Mouse (Mus musculus) CD4-positive, CD25-positive, alpha-beta regulatory T cell, adult 2 months (primary cell): Measurements from ENCODE around the gene Usp2.
A peak's percentile ranks its signal among the peaks of the same experiment; 100 is the strongest.

Source experiments
- DNase-seq: peaks from one replicate; pipeline ENCODE4 v3.0.0-alpha.2; 2012; ENCODE audit warnings: low read depth, low spot score

Gene Usp2

DNA sequence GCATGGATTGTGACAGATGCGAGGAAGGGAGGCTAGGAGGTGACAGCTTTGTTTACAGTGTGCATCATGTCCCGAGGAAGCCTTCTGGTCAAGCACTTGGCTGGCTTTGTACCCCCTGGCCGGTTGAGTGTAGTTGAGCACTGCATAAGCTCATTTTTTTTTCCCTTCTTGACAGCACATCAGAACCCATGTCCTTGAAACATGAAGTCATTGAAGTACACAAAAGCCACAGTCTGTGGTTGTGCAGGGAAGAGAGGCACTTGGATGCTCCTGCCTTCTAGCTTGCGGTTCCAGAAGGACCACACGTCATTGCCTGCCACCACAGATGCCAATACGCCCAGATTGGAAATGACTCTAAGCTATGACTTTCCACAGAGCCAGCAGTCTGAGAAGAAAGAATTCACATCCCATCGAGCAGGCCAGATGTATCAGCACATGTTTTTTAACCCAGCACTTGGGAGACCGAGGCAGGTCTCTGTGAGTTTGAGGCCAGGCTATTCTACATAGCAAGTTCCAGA is 53.2 kb downstream of the Usp2 start:
- DNase-seq = no peak

DNA sequence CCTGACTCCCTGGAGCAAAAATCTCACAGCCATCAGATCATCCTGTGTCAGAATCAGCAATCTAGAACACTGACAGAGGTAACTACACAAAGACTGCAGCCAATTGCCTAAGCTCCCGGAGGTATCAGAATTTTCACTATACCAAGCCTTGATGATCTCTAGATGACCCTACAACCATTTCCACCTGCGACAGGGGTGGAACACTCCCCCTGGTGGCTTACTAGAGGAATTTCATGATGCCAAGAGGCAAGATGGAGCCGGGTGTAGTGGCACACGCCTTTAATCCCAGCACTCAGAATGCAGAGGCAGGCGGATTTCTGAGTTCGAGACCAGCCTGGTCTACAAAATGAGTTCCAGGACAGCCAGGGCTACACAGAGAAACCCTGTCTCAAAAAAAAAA is 57.5 kb downstream of the Usp2 start:
- DNase-seq = peak; percentile 57

DNA sequence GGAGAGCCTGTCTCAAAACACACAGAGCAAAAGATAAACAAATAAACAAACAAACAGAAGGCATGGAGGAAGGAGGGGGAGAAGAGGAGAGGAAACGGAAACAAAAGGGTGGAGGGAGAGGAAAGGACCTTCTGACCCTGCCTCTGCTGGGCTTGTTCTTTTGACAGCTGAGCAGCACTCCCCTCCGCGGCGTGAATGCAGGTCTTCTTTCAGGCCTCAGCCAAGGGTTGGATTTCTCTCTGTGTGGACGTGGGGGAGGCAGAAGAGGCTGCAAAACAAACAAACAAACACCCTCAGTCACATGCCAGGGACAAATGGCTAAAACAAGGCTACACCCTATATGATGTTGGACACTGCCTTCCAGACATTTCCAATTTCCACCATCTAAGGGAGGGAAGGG is 58.2 kb downstream of the Usp2 start:
- no peak for DNase-seq

DNA sequence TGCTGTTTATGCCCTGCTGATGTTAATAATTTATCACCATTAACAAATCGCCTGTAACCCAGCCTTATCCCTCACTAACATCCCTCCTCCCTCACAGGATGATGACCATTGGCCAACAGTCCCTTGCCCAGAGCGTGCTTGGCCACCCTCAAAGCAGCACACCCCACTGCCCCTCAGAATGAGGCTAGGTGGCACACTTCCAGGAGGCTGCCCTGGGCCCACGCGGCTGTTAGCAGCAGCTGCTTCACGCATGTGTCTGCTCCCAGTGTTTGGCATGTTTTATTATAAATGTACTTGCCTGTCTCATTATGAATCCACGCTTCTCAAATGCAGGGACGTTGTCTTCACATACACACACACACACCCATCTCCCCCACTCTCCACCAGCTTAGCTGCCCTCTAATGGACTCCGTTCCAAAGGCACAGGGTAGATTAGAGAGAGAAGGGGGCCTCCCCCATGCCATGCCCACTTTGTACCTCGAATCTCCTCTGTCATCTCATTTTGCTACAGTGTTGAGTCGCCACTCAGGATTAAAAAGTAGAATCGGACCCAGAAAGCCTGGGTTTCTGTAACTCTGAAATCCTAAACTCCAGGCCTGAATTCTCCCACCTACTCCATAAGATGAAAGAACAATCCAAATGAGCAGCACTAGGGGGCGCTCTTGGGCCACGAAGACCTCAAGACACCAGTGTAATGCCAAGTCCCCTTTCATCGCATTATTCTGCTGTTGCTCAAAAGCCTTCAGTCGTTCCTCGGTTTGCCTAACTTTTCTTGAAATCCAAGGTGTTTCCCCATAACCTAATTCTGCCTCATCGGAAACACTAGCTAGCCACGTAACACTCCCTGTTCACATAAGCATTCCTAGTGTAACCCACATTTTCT is 59.0 kb downstream of the Usp2 start:
- peak; percentile 93 for DNase-seq

DNA sequence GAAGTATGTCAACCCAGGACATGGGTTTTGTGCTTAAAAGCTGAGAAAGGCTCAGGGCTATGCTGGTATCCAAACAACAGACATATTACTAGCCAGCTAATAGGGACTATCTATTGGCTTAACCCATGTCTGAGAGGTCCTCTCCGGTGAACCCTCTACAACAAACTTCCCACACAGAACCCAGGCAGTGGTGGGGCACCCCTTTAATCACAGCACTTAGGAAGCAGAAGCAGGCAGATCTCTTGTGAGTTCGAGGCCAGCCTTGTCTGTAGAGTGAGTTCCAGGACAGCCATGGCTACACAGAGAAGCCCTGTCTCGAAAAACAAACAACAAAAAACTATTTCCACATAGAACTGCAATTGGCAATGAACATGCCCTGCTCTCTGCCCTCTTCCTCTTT is 59.9 kb downstream of the Usp2 start:
- no peak for DNase-seq

DNA sequence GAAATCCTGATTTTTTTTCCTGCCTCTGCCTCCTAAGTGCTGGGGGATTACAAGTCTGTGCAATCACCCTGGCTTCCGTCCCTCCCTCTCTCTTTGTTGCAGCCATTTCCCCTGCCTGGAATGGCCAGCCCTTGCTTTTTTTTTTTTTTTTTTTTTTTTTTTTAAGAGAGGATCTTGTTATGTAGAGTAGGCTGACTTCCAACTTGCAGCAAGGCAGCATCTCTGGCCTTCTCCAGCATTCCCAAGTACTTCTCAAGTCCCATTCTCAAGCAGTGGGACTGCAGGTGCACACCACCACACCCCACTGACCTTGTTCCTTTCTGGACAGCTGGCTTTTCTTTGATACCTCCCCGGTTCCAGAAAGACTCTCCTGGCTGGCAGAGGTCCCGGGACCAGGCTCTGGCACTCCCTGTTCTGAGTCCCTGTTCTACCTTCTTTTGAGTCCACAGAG is 60.6 kb downstream of the Usp2 start:
- no peak for DNase-seq

DNA sequence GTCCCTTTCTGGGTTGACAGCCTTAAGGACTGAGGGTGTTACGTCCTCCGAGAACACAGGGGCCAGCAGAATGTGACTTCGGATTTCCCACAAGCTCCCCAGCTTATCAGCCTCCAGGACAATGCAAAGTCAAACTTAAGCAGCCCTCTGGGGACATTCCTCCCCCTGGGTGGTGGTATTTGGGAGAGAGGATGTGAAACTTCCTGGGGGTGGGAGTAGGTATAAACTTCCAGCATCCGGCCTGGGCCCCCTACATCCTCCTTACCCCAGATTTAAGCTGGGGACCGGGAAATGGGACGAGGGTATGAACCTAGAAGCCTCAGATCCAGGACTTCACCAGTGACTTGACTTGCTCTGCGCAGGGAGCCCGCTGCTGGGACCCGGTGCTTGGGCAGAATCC is 62.8 kb downstream of the Usp2 start:
- DNase-seq = no peak

DNA sequence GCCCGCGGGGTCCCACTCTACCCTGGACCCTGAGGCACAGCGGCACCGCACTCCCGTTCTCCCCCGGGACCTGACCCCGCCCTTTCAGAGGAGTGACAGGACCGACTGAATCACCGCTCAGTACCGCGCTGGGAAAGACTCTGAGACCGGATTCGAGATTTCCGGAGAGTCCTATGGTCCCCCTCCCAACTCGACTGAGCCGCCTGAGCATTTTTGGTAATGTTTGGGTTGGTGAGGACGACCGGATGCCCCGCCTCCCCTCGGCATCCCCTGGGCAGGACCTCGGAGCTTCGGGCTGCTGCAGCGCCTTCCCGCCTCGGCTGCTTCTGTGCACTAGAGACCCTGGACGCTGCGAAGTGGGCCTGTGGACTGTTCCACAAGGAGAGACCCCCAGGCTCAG is 63.2 kb downstream of the Usp2 start:
- peak; percentile 87 for DNase-seq

DNA sequence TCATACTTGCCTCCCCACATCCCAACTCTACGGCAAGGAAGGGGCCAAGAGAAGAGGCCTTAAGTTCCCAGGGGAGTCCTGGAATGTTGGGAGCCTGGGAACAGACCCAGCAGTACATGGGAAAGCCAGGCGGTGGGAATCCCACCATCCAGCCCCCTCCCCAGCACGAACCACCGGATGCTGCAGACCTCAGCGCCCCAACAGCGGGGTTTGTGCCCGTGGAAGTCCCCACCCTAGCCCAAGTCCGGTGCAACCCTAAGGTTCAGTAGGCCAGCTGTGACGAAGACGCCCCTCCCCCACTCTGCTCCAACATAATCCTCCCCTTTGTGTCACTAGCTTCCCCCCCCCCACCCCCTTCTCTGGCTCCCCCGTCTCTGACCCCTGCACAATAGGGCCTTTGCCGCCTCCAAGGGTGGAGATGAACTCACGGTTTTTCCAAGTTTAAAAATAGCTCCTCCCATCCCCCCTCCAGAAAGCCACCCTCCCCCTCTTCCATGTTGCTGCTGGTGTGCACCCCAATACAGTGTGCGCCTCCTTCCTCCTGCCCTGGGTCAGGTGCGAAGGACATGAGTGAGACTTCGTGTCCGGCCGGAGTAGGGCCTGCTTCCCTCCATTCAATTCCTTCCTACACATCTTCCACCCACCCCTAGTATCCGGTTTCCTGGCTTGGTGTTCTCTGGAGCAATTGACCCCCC is 63.9 kb downstream of the Usp2 start:
- peak; percentile 62 for DNase-seq

DNA sequence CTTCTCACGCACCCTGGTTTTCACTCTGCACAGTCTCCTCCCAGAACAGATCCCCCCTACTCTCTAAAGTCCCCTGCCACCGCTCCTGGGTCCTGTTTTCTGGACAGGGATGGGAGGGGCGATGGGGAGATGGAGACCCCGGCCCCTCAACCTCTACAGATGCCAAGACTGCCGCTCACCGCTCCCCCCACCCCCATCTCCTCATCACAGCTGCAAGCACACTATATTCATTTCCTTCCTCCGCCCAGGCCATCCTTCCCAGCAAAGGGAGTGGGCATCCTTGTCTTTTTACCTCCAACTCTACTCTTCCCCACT is 64.4 kb downstream of the Usp2 start:
- DNase-seq = no peak

DNA sequence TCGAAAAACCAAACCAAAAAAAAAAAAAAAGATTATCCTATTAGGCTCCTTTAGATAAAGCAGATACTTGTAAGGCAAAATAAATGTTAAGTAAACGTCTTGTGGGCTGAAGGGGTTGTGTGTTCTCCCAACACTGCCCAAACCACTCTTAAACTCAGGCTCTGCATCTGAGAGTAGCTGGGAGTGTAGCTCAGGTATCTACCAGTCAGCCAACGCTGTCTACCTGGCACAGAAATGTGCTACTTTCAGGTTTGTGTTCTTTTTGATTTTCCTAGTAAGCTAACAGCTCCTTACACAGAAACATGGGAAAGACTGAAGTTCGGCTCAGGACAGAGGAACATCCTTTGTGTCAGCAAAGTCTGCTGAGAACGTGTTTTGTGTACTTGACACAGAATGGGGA is 65.4 kb downstream of the Usp2 start:
- DNase-seq = no peak

DNA sequence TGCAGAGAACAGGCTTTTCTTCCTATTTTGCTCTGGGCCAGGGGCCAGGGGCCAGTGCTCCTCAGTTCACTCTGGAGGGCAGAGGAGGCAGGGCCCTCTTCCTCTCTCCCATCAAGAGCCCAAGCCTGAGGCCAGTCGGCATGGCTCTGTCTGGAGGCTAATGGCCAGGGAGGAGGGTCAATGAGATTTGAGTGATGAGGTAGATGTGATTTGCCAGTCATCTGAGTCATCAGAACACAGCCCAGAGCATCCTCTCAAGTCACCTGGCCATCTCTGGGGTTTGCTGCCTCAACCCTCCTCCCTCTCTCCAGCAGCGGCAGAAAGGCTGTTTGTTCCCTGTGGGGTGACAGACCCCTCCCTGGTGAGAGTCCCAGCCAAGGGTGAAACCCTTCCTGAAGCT is 66.5 kb downstream of the Usp2 start:
- no peak for DNase-seq

DNA sequence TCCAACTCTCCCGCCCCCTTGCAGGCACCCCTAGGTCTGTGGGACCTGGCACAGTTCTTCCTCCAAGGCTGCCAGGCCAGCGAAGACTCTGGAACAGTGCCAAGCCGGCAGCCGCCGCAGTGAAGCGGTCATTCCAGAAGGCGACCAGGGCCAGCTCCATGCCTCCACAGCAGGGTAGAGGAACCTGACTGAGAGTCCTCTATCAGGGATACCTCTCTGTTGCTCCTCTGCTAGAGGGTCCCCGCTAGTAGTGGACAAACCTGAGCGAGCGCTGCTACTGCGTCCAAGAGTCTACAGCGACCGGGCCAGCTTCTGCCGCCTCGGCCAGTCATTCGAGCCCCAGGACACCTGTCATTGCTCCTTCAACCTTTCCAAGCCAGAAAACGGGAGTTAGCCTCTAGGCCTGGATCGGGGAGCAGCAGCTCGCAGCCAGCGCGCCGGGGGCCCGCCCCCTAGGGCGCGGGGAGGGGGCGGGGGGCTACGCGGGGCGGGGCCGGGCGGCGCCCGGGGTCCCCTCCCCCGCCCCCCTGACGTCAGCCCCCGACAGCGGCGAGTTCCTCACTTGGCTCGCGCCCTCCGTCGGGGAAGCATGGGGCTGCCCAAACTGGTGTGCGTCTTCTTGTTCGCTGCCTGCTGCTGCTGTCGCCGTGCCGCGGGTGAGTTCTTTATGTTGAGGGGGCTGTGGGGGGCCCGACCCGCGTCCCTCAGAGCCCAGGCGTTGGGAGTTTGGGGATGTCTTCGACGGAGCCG is 67.5 kb downstream of the Usp2 start, which contains the start of gene Mcam:
Gene Mcam (plus strand): TSS at position 369 of the 750 bp plus-strand sequence.
- DNase-seq = peak; percentile 57

DNA sequence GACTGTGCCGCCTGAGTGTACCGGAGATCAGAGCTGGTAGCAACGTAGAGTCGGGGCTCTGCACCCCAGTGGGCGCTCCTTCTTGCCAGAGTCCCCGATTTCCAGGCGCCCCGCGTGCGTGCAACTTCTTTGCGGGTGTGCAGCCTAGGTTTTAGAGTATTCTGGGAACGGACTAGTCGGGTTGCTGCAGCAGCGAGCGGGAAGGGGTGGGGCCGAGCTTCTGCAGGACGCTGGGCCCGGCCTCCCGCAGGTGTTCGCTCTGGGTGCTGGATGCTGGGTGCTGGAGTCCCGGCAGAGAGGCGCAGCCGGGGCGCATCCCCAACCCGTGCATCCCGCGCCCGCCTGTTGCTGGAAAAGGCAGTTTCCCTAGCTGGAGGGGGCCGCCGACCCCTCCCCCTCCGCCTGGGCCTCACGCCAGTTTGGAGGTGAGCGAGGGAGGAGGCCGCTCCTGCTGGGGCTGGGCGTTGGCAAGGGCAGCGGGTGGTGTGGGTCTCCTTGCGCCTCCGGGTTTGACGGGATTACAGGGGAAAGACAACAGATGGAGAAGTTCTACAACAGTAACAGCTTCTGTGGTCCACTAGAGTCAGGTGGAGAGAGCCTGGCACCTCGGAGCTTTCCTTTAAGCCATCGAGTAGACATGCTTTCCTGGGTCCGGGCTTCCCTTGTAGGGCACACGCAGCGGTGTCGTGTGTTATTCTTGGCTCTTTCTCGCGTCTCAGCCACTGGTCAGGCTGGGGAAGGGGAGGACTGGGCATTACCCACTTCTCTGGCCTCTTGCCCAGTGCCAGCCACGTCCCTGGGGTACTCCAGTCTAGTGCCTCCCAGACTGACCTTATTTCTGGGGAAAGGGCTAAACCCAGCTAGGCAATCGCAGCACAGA is 68.3 kb downstream of the Usp2 start:
- DNase-seq = peak; percentile 57

DNA sequence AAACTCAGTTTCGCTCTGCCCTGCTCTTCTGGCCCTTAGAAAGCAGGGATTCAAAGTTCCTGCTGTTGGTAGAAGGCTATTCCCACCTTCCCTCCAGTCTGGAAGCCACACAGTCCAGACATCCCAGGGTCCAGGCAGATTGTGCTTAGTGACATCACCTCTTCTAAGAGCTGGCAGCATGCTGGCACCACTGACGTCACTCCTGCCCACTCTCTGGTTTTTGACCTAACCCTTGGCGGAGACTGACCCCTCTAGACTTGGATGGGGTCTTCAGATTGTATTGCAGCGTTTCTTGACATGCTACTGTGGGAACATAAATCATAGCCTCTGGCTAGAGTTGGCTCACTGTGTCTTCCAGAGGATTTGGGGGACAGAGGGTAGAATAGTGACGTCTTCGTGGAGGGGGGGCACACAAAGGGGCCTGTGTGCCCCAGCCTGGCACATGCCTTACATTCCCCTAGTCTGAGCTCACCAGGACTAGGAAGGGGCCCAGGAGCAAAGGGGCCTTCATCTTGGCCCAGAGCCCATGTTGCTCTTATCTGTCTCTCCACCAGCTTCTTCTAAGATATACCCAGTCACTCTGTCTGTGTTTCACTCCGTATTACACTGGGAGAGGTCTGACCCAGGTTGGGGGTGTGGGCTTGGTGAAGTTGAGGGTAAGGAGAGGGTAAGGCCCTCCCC is 69.0 kb downstream of the Usp2 start:
- no peak for DNase-seq

DNA sequence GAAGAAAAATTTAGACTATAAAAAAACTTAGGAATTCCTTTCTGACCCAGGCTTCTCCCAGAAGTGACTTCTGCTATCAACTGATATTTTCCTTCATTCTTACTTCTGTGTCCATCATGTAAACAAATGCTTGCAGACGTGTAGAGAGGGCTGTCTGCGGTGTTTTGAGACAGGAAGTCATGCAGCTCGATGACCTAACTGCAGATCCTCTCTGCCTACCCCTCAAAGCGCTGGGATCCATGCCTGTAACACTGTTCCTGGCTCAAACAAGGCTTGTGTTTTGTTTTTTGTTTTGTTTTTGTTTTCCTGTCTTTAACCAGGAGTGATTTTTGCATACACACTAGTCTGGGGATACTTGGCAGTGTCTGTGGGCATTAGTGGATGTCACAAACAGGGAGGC is 71.0 kb downstream of the Usp2 start:
- no peak for DNase-seq

DNA sequence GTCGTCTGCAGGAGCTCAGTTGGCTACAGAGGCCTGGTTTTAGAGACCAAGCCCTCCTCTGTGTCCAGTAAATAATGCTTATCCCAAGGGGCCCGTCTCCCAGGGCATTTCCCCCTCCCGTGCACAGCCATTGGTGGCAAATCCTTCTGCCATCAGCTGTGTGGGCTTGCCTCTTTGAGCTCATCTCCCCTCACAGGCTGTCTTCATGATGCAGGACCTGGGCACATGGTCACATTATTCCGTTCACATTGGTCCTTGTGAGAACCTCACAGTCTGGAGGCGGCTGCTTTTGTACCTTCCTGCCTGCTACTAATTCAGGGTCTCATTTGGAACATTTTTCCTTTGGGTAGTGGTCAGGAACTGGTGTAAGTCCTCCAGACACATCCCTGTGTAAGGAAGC is 75.1 kb downstream of the Usp2 start:
- no peak for DNase-seq

DNA sequence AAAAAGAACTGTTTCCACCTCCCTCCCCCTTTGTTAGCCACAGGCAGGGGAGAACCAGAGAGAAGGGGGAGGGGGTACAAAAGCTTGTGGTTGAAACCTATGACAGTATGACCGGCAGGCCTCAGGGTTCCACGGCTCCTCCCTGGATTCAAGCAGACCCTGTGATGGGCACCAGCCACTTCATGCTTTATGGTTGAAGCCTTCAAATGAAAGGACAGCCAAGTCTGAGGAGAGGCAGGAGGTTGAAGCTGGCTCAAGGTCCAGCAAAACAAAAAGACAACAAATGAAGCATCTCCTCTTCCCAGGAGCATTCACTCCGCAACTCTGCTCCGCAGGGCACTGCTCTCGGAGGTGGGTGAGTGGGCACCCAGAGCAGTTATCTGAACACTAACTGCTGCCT is 76.6 kb downstream of the Usp2 start:
- DNase-seq = no peak

DNA sequence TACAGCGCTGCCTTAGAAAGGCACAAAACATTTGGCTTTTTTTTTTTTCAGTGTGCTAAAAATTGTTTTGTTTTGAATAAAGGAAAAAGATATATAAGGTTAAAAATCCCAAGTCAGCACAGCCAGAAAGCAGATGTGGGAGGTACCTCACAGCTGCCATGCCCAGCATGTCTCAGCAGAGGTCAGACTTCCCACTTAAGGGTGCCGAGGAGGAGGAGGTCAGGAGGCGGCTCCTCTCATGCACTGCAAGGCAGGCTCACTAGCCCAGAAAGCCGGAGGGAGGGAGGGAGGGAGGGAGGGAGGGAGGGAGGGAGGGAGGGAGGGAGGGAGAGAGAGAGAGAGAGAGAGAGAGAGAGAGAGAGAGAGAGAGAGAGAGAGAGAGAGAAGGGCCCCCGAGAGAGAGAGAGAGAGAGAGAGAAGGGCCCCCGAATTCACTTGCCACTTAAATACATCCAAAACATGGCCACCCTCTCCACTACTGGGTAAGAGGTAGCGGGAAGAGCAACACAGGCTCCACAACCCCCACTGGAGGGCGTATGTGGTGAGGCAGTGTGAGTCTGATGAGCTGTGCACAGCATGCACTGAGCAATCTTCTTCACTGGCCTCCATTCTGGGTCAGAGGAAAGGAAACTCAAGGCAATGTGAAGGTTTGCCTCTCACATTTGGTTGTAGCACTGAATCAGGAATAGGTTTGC is 77.3 kb downstream of the Usp2 start:
- DNase-seq = no peak

DNA sequence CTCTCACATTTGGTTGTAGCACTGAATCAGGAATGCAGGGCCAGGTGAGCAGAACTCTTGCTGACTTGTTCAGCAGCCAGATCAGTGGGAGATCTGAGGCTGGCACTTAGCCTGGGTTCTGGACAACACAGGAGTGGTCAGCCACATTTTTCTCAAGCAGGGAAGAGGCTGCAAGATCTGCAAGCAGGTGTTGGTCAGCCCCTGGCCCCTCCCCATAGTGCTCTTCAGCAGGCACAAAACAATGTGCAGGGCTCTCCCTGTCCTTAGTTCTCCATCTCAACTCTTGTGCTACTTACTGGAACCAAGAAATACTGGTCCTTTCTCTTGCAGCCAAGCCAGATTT is 77.9 kb downstream of the Usp2 start:
- no peak for DNase-seq
